Mouse (Mus musculus): ENCODE measurements around the gene Pmvk. TPM values are rescaled to one million over a fixed set of nuclear protein-coding genes. Genes with fewer than 3 reads are reported as not detected.

Pmvk gene
- polyA plus RNA-seq, 1 experiment from 2014 or later = 92.5 TPM

DNA sequence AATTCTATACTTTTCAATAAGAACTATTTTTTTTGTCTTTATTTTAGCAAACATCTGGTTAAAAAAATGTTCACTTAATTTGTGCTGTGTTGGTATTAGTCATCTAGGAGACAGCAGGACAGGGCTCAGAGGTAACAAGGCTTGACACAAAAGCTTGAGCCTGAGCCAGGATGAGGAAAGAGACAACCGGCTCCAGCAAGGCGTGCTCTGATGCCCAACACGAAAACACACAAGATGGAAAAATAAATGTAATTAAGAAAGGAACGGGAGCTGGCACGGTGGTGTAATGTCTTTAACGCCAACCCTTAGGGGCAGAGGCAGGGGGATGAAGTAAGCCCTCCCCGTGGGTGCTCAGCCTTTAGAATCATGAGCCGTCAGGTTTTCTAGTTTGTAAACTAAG, 31.8 kb downstream of the Pmvk start:
- H3K9ac ChIP-seq (replicated peaks; ENCODE audit: low read depth, low read length) = no peak overlapping the region
- no peak overlapping the region for H3K4me2 ChIP-seq (ENCODE audit: low read length)
- no peaks in the 10 kb centered on the region for H3K4me1 ChIP-seq (replicated peaks; ENCODE audit: control insufficient read depth, insufficient read depth, low read length)
- ATAC-seq = no peak
- no peaks in the 10 kb centered on the region for H3K27me3 ChIP-seq (replicated peaks; ENCODE audit: control insufficient read depth, insufficient read depth, low read length)
- no peak overlapping the region for H3K27ac ChIP-seq (ENCODE audit: low read length)
- H3K9me3 ChIP-seq (ENCODE audit: control insufficient read depth, low read length) = no peaks in the 10 kb centered on the region
- H3K4me3 ChIP-seq (replicated peaks; ENCODE audit: low read length) = no peak overlapping the region
- H3K36me3 ChIP-seq (ENCODE audit: control insufficient read depth, insufficient read depth) = no peaks in the 10 kb centered on the region
- WGBS = 59% methylated on average over 8 of the region's 8 CpGs

DNA sequence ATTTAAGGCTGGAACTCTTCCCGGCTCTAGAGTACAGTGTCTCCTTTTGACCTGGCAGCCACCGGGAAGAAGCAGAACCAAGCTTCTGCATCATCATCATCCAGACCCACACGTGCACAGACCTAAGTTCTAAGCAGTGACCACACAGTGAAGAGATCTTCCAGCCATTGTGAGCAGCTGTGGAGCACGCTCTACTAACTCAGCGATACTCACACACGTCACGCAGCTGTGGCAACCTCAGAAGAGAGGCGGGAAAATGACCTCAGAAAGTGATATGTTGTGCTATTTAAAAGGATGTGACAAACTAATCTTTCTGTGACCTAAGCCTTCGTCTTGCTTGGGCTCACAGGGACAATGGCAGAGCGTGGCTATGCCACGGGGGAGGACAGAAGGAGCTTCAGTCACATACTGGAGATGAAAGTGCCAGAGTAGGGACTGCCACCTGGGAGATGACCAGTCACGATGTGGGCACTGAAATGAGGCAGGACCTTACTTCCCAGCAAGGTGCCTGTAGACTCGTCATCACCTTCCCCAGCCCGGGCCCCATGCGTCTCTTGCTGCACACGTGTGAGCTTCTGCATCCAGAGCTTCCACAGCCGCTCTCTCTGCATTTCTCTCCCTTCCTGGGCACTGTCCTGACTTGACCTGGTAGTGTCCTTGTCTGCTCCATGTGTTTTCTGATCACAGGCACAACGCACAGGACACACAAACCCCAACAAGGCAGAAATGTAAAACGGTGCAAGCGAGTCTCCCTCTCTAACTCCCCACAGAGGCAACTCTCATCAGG, 32.8 kb downstream of the Pmvk start:
- WGBS = 63% methylated on average over 20 of the region's 20 CpGs
- H3K36me3 ChIP-seq (ENCODE audit: control insufficient read depth, insufficient read depth) = no peaks in the 10 kb centered on the region
- ATAC-seq = no peak
- no peaks in the 10 kb centered on the region for H3K27me3 ChIP-seq (replicated peaks; ENCODE audit: control insufficient read depth, insufficient read depth, low read length)
- no peaks in the 10 kb centered on the region for H3K4me1 ChIP-seq (replicated peaks; ENCODE audit: control insufficient read depth, insufficient read depth, low read length)
- no peaks in the 10 kb centered on the region for H3K9me3 ChIP-seq (ENCODE audit: control insufficient read depth, low read length)
- H3K27ac ChIP-seq (ENCODE audit: low read length) = no peak overlapping the region
- no peak overlapping the region for H3K9ac ChIP-seq (replicated peaks; ENCODE audit: low read depth, low read length)
- no peak overlapping the region for H3K4me3 ChIP-seq (replicated peaks; ENCODE audit: low read length)
- no peak overlapping the region for H3K4me2 ChIP-seq (ENCODE audit: low read length)

DNA sequence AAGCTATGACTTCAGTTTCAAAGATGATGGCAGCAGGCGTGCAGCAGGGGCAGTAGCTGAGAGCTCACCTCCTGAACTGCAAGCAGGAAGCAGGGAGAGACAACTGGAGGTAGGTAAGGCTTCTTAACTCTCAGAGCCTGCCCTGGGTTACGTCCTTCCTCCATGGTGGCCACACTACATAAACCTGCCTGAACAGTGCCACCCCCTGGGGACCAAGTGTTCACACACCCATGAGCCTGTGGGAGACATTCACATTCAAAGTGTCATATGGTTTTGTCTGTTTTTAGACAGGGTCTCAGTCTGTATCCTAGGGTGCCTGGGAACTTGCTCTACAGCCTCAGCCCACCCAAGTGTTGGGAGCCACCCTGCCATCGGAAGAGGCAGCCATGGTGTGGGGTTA, 36.4 kb downstream of the Pmvk start:
- Histone ChIP-seq H3K4me2 (ENCODE audit: low read length) (no peak overlapping the region), H3K9ac (replicated peaks; ENCODE audit: low read depth, low read length) (no peak overlapping the region), H3K4me1 (replicated peaks; ENCODE audit: control insufficient read depth, insufficient read depth, low read length) (no peaks in the 10 kb centered on the region), H3K36me3 (ENCODE audit: control insufficient read depth, insufficient read depth) (no peaks in the 10 kb centered on the region), H3K4me3 (replicated peaks; ENCODE audit: low read length) (no peak overlapping the region), H3K27me3 (replicated peaks; ENCODE audit: control insufficient read depth, insufficient read depth, low read length) (no peaks in the 10 kb centered on the region), H3K27ac (ENCODE audit: low read length) (no peak overlapping the region), H3K9me3 (ENCODE audit: control insufficient read depth, low read length) (no peaks in the 10 kb centered on the region)
- 86% methylated on average over 3 of the region's 3 CpGs for WGBS
- no peak for ATAC-seq

DNA sequence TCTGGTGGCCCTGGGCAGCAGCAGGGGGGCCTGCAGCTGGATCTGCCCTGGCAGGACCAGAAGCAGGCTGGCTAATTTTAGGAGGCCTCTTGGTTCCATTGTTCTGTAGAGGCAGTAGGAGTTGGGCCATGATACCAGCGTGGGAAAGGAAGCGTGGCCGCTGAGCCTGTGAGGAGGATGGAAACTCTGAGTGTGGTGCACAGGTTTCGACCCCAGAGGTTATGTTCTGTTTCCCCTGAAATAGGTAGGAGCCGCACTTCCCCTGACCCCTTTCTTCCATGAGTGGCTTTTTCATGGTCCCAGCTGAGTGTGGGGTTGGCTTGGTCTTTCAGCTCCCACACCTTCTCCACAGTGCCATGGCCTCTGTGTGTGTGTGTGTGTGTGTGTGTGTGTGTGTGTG, 37.2 kb downstream of the Pmvk start:
- no peaks in the 10 kb centered on the region for H3K36me3 ChIP-seq (ENCODE audit: control insufficient read depth, insufficient read depth)
- H3K9me3 ChIP-seq (ENCODE audit: control insufficient read depth, low read length) = no peaks in the 10 kb centered on the region
- no peak overlapping the region for H3K4me3 ChIP-seq (replicated peaks; ENCODE audit: low read length)
- H3K27me3 ChIP-seq (replicated peaks; ENCODE audit: control insufficient read depth, insufficient read depth, low read length) = no peaks in the 10 kb centered on the region
- no peak for ATAC-seq
- H3K4me2 ChIP-seq (ENCODE audit: low read length) = no peak overlapping the region
- 77% methylated on average over 5 of the region's 5 CpGs for WGBS
- H3K4me1 ChIP-seq (replicated peaks; ENCODE audit: control insufficient read depth, insufficient read depth, low read length) = no peaks in the 10 kb centered on the region
- H3K9ac ChIP-seq (replicated peaks; ENCODE audit: low read depth, low read length) = no peak overlapping the region
- H3K27ac ChIP-seq (ENCODE audit: low read length) = no peak overlapping the region

DNA sequence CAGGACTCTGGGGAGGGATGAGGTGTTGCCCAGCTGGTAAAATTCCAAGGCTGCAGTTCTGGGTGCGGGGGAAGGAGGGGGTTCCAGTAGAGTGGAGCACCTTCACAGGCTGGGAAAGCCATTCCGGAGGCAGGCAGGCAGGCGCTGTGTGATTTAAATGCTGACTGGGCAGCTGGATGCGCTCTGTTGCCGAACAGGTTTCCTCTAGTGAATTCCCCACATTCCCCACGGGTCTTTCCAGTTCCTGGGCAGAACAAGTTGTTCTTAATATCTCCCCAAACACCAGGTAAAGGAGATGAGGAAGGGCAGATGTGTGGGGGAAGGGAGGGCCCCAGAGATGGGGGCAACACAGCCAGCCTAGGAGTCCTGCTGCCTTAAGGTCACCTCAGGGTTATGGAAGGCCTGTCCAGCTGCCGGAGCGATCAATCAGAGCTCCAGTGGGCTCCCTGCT, 38.4 kb downstream of the Pmvk start:
- Histone ChIP-seq H3K4me1 (replicated peaks; ENCODE audit: control insufficient read depth, insufficient read depth, low read length) (no peaks in the 10 kb centered on the region), H3K4me2 (ENCODE audit: low read length) (no peak overlapping the region), H3K27me3 (replicated peaks; ENCODE audit: control insufficient read depth, insufficient read depth, low read length) (no peaks in the 10 kb centered on the region), H3K36me3 (ENCODE audit: control insufficient read depth, insufficient read depth) (no peaks in the 10 kb centered on the region), H3K27ac (ENCODE audit: low read length) (no peak overlapping the region), H3K4me3 (replicated peaks; ENCODE audit: low read length) (no peak overlapping the region), H3K9me3 (ENCODE audit: control insufficient read depth, low read length) (no peaks in the 10 kb centered on the region), H3K9ac (replicated peaks; ENCODE audit: low read depth, low read length) (no peak overlapping the region)
- no peak for ATAC-seq
- WGBS = 70% methylated on average over 8 of the region's 8 CpGs

DNA sequence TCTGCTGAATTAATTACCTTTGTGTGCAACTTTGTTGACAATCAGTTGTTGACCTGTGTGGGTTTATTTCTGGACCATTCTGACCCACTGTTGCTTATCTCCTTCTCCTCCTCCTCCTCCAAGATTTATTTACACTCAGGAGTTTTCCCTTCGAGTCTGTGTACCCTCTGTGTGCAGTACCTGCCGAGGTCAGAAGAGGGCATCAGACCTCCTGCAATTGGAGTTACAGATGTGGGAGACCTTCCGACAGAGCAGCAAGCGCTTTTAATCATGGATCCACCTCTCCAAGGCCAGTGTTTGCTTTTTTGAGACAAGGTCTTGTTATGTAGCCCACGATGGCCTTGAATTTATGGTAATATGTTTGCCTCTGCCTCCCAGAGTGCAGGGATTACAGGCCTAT, 40.3 kb downstream of the Pmvk start:
- H3K4me1 ChIP-seq (replicated peaks; ENCODE audit: control insufficient read depth, insufficient read depth, low read length) = no peaks in the 10 kb centered on the region
- H3K9me3 ChIP-seq (ENCODE audit: control insufficient read depth, low read length) = no peaks in the 10 kb centered on the region
- H3K4me3 ChIP-seq (replicated peaks; ENCODE audit: low read length) = no peak overlapping the region
- no peak for ATAC-seq
- no peak overlapping the region for H3K27ac ChIP-seq (ENCODE audit: low read length)
- H3K4me2 ChIP-seq (ENCODE audit: low read length) = no peak overlapping the region
- H3K36me3 ChIP-seq (ENCODE audit: control insufficient read depth, insufficient read depth) = no peaks in the 10 kb centered on the region
- H3K9ac ChIP-seq (replicated peaks; ENCODE audit: low read depth, low read length) = no peak overlapping the region
- 90% methylated on average over 5 of the region's 5 CpGs for WGBS
- H3K27me3 ChIP-seq (replicated peaks; ENCODE audit: control insufficient read depth, insufficient read depth, low read length) = no peaks in the 10 kb centered on the region

DNA sequence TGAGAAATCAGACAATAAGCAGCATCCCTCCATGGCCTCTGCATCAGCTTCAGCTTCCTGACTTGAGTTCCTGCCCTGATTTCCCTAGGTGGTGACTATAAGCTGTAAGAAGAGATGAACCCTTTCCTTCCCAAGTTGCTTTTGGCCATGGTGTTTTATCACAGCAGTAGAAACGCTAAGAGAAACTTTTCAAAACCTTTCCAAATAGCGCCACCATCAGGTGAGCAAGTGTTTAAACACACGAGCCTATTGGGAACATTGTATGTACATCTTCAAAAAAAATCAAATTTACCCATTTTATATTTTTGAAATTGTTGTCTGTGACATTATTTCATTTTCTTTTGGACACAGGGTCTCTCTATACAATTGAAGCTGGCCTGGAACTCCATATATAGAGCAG, 42.0 kb downstream of the Pmvk start:
- Histone ChIP-seq H3K9ac (replicated peaks; ENCODE audit: low read depth, low read length) (no peak overlapping the region), H3K27ac (ENCODE audit: low read length) (no peak overlapping the region), H3K4me2 (ENCODE audit: low read length) (no peak overlapping the region), H3K36me3 (ENCODE audit: control insufficient read depth, insufficient read depth) (no peaks in the 10 kb centered on the region), H3K4me3 (replicated peaks; ENCODE audit: low read length) (no peak overlapping the region), H3K4me1 (replicated peaks; ENCODE audit: control insufficient read depth, insufficient read depth, low read length) (no peaks in the 10 kb centered on the region), H3K9me3 (ENCODE audit: control insufficient read depth, low read length) (no peaks in the 10 kb centered on the region), H3K27me3 (replicated peaks; ENCODE audit: control insufficient read depth, insufficient read depth, low read length) (no peaks in the 10 kb centered on the region)
- no peak for ATAC-seq
- WGBS = 71% methylated on average over 3 of the region's 3 CpGs

DNA sequence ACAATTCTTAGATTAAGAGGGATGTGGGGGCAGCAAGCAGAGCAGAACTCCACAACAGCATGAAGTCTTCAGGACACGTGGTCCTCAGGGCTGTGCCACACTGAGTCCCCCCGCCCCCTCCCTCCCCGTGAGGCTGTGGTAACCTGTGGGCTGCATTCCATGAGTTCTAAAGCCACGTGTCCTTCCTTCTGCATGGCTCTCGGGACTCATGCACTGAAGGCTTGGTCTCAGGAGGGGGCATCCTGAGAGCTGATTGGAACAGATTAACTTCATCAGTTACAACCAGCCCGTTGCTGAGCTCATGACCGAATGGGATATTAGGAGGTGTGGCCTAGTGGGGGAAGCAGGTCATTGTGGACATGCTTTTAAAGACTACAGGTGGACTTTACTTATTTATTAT, 45.4 kb downstream of the Pmvk start:
- no peak overlapping the region for H3K9ac ChIP-seq (replicated peaks; ENCODE audit: low read depth, low read length)
- H3K9me3 ChIP-seq (ENCODE audit: control insufficient read depth, low read length) = peaks cover 2% of the 10 kb centered on the region; the same call in 1 of the 2 replicates
- H3K27ac ChIP-seq (ENCODE audit: low read length) = no peak overlapping the region
- no peaks in the 10 kb centered on the region for H3K27me3 ChIP-seq (replicated peaks; ENCODE audit: control insufficient read depth, insufficient read depth, low read length)
- 47% methylated on average over 7 of the region's 7 CpGs for WGBS
- no peak overlapping the region for H3K4me3 ChIP-seq (replicated peaks; ENCODE audit: low read length)
- H3K4me1 ChIP-seq (replicated peaks; ENCODE audit: control insufficient read depth, insufficient read depth, low read length) = no peaks in the 10 kb centered on the region
- no peak overlapping the region for H3K4me2 ChIP-seq (ENCODE audit: low read length)
- H3K36me3 ChIP-seq (ENCODE audit: control insufficient read depth, insufficient read depth) = no peaks in the 10 kb centered on the region
- no peak for ATAC-seq

DNA sequence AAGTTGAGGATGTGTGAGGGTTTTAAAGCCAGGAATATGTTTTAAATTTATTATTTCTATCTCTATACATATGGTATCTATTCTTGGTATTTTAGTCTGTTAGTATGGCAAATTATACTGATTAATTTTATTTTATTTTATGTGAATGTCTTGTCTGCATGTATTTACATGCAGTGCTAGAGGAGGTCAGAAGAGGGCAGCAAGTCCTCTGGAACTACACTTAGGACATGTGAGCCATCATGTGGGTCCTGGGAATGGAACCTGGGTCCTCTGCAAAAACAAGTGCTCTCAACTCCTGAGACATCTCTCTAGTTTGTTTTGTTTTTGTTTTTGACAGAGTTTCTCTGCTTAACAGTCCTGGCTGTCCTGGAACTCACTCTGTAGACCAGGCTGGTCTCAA, 47.1 kb downstream of the Pmvk start:
- no peak for ATAC-seq
- H3K27me3 ChIP-seq (replicated peaks; ENCODE audit: control insufficient read depth, insufficient read depth, low read length) = no peaks in the 10 kb centered on the region
- H3K27ac ChIP-seq (ENCODE audit: low read length) = no peak overlapping the region
- no peaks in the 10 kb centered on the region for H3K36me3 ChIP-seq (ENCODE audit: control insufficient read depth, insufficient read depth)
- no peak overlapping the region for H3K9ac ChIP-seq (replicated peaks; ENCODE audit: low read depth, low read length)
- H3K4me1 ChIP-seq (replicated peaks; ENCODE audit: control insufficient read depth, insufficient read depth, low read length) = no peaks in the 10 kb centered on the region
- no peak overlapping the region for H3K4me3 ChIP-seq (replicated peaks; ENCODE audit: low read length)
- H3K4me2 ChIP-seq (ENCODE audit: low read length) = no peak overlapping the region
- H3K9me3 ChIP-seq (ENCODE audit: control insufficient read depth, low read length) = peaks cover 2% of the 10 kb centered on the region; the same call in 1 of the 2 replicates

DNA sequence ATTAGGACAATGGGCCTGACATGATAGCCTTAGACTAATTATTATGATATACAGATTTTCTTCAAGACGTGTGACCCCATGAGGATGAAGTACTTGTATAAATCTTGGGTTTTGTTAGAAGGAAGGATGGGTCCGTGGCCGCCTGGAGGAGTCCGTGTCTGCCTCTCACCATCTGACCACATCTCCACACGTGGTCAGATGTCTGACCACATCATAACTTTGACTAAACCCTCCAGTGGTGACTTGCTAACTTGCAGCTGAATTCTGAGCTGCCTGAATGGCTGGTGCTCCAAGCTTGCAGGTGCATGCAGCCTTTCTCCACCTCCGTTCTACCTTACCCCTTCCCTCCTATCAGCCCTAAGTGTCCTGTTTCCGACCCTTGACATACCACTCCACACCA, 48.2 kb downstream of the Pmvk start:
- Histone ChIP-seq H3K9me3 (ENCODE audit: control insufficient read depth, low read length) (peaks cover 2% of the 10 kb centered on the region; the same call in 1 of the 2 replicates), H3K27me3 (replicated peaks; ENCODE audit: control insufficient read depth, insufficient read depth, low read length) (no peaks in the 10 kb centered on the region), H3K9ac (replicated peaks; ENCODE audit: low read depth, low read length) (no peak overlapping the region), H3K4me3 (replicated peaks; ENCODE audit: low read length) (no peak overlapping the region), H3K4me1 (replicated peaks; ENCODE audit: control insufficient read depth, insufficient read depth, low read length) (no peaks in the 10 kb centered on the region), H3K4me2 (ENCODE audit: low read length) (no peak overlapping the region), H3K36me3 (ENCODE audit: control insufficient read depth, insufficient read depth) (no peaks in the 10 kb centered on the region), H3K27ac (ENCODE audit: low read length) (no peak overlapping the region)
- WGBS = 84% methylated on average over 7 of the region's 7 CpGs
- ATAC-seq = no peak
